Mouse (Mus musculus): ENCODE results near the gene Mapkbp1. TPM values are rescaled to one million over a fixed set of nuclear protein-coding genes. Genes with fewer than 3 reads are reported as not detected.

The Mapkbp1 gene
- polyA plus RNA-seq, 1 experiment from 2014 or later = 3.0 TPM

Small RNA genes within 50 kb of the gene (microRNA-seq; reads per million reads assigned to microRNA genes)
- not detected for gene Mir7665

Other genes starting within 250 kb of the Mapkbp1 start
- 1.6 and 2.4 TPM in 2 replicates for gene Itpka, start 230.4 kb upstream of the Mapkbp1 start, polyA plus RNA-seq (2015; fragmentation: Nextera tagmentation; extraction: Ambion mirVana)
- gene Ltk, start 212.3 kb upstream of the Mapkbp1 start, polyA plus RNA-seq (2015; fragmentation: Nextera tagmentation; extraction: Ambion mirVana) = 1.3 and 1.4 TPM in 2 replicates
- gene Rpap1, start 185.2 kb upstream of the Mapkbp1 start, polyA plus RNA-seq (2015; fragmentation: Nextera tagmentation; extraction: Ambion mirVana) = 30.4 and 31.7 TPM in 2 replicates
- gene Tyro3, start 175.0 kb upstream of the Mapkbp1 start, polyA plus RNA-seq (2015; fragmentation: Nextera tagmentation; extraction: Ambion mirVana) = 21.4 and 21.6 TPM in 2 replicates
- 22.8 and 27.5 TPM in 2 replicates for gene Mga, start 75.5 kb upstream of the Mapkbp1 start, polyA plus RNA-seq (2015; fragmentation: Nextera tagmentation; extraction: Ambion mirVana)
- 20.0 and 21.2 TPM in 2 replicates for gene Jmjd7, start 54.8 kb downstream of the Mapkbp1 start, polyA plus RNA-seq (2015; fragmentation: Nextera tagmentation; extraction: Ambion mirVana)
- 2.1 and 3.1 TPM in 2 replicates for gene Gm28042, start 54.8 kb downstream of the Mapkbp1 start, polyA plus RNA-seq (2015; fragmentation: Nextera tagmentation; extraction: Ambion mirVana)
- gene Pla2g4b, start 60.7 kb downstream of the Mapkbp1 start, polyA plus RNA-seq (2015; fragmentation: Nextera tagmentation; extraction: Ambion mirVana) = 1.0 and 1.3 TPM in 2 replicates
- 89.4 and 96.5 TPM in 2 replicates for gene Ehd4, start 181.9 kb downstream of the Mapkbp1 start, polyA plus RNA-seq (2015; fragmentation: Nextera tagmentation; extraction: Ambion mirVana)